Mouse (Mus musculus) heart, embryonic 10.5 days (tissue): ENCODE results near the gene Dgkd. TPM values are rescaled to one million over a fixed set of nuclear protein-coding genes. Genes with fewer than 3 reads are reported as not detected.
A peak's percentile ranks its signal among the peaks of the same experiment; 100 is the strongest.
"Not testable (repeated sequence)": the region's sequence is repeated elsewhere in the genome, so short reads cannot be mapped to it uniquely, and the experiment has no call there.

ENCODE experiments used
- DNase-seq: peaks from one replicate; pipeline ENCODE4 v3.0.0-alpha.2; 2017; ENCODE audit warnings: low spot score
- H3K27ac ChIP-seq: fragments of 300-500 bp; sonication (generic); 2 replicates; pipeline ENCODE4 v1.5.1; 2016; ENCODE audit warnings: mild to moderate bottlenecking
- H3K27me3 ChIP-seq: fragments of 300-500 bp; sonication (generic); 2 replicates; pipeline ENCODE4 v1.6.1; 2016; ENCODE audit warnings: mild to moderate bottlenecking; ENCODE audit not compliant: poor library complexity, insufficient read depth, severe bottlenecking
- H3K36me3 ChIP-seq: fragments of 300-500 bp; sonication (generic); 2 replicates; pipeline ENCODE4 v1.6.1; 2016; ENCODE audit warnings: mild to moderate bottlenecking, moderate library complexity
- H3K4me1 ChIP-seq: fragments of 300-500 bp; sonication (generic); 2 replicates; pipeline ENCODE4 v1.6.1; 2016; ENCODE audit warnings: mild to moderate bottlenecking
- H3K4me3 ChIP-seq: fragments of 300-500 bp; sonication (generic); 2 replicates; pipeline ENCODE4 v1.5.1; 2016; ENCODE audit warnings: mild to moderate bottlenecking, moderate library complexity
- H3K9me3 ChIP-seq: fragments of 300-500 bp; sonication (generic); 2 replicates; pipeline ENCODE4 v1.6.1; 2016; ENCODE audit warnings: mild to moderate bottlenecking, moderate library complexity
- WGBS: fragments of 180-500 bp; shearing (Covaris S2); methylation state at CpG from one replicate; pipeline ENCODE4 v1.1.7; 2016; 5-methylcytosine and 5-hydroxymethylcytosine counted together
- polyA plus RNA-seq: library from polyadenylated mRNA; unstranded; fragments of >200 nt; fragmentation: Nextera tagmentation; extraction: Ambion mirVana; gene quantifications from 2 replicates; pipeline ENCODE4 v1.2.1, GENCODE M21; 2016

Gene Dgkd
- polyA plus RNA-seq = 26.6 and 31.6 TPM in 2 replicates

GRCm38 (mm10) chr1:87852892-87853600, at the start of gene Dgkd:
Gene Dgkd, plus strand, starts transcription at chr1:87853287.
- no peaks in the 10 kb centered on the region for H3K27me3 ChIP-seq
- peak within 1 kb of the TSS; percentile 94 for H3K27ac ChIP-seq
- H3K4me1 ChIP-seq = peaks cover 37% of the 10 kb centered on the region
- no peaks in the 10 kb centered on the region for H3K9me3 ChIP-seq
- peak; percentile 85 for DNase-seq
- H3K36me3 ChIP-seq = no peaks in the 10 kb centered on the region
- peak within 1 kb of the TSS; percentile 99 for H3K4me3 ChIP-seq
- WGBS = 2% methylated on average over 73 of the region's 74 CpGs

- WGBS = 59% methylated on average over 6 of the region's 6 CpGs
- Histone ChIP-seq H3K27me3 (no peaks in the 10 kb centered on the region), H3K9me3 (no peaks in the 10 kb centered on the region), H3K4me3 (no peak within 1 kb of the TSS), H3K27ac (no peak within 1 kb of the TSS), H3K36me3 (no peaks in the 10 kb centered on the region), H3K4me1 (peaks cover 23% of the 10 kb centered on the region)
- DNase-seq = no peak
Observed at GRCm38 (mm10) chr1:87803576-87803975, 49.5 kb upstream of the Dgkd start, which contains the start of gene Sag. Gene Sag, plus strand, starts transcription at chr1:87803680.

DNA sequence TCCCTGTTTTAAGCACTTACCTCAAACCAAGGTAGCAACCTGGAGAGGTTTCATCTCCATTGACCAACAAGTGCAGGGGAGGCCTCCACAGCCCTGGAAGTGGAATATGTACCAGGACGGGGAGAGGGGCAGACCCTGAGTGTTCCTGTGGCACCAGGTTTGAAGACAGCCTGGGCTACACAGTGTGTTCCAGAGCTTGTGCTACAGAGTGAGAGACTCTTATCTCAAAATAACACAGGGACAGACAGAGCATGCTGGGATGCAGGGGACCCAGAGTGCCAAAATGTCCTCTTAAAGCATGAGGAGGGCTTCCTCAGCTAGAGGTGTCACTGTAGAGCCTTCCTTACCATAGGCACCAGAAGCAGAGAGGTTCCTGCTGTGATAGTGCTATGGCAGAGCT, 45.3 kb upstream of the Dgkd start:
- no peak overlapping the region for H3K27ac ChIP-seq
- no peaks in the 10 kb centered on the region for H3K36me3 ChIP-seq
- H3K4me3 ChIP-seq = no peak overlapping the region
- WGBS = 59% methylated on average over 1 of the region's 1 CpGs
- H3K9me3 ChIP-seq = no peaks in the 10 kb centered on the region
- peaks cover 23% of the 10 kb centered on the region for H3K4me1 ChIP-seq
- H3K27me3 ChIP-seq = no peaks in the 10 kb centered on the region
- no peak for DNase-seq

DNA sequence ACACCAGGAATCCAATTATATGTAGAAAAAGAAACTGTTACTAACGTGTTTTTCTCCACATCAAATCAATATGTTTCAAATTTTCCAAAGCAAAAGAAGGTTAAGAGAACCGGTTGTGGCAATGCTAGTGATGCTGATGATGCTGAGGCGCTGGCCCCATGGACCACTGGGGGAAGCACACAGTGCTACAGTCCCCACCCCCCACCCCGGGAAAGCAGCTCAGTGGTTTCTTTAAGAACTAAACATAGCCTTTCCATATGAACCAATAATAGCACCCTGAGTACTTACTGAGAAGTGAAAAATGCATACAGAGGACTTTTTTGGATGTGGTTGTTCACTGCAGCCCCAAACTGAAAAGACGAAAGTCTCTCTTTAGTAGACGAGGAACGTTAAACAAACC, 41.7 kb upstream of the Dgkd start:
- no peak overlapping the region for H3K4me3 ChIP-seq
- no peak for DNase-seq
- peaks cover 16% of the 10 kb centered on the region for H3K4me1 ChIP-seq
- H3K9me3 ChIP-seq = no peaks in the 10 kb centered on the region
- 86% methylated on average over 7 of the region's 7 CpGs for WGBS
- H3K27me3 ChIP-seq = no peaks in the 10 kb centered on the region
- no peaks in the 10 kb centered on the region for H3K36me3 ChIP-seq
- no peak overlapping the region for H3K27ac ChIP-seq

DNA sequence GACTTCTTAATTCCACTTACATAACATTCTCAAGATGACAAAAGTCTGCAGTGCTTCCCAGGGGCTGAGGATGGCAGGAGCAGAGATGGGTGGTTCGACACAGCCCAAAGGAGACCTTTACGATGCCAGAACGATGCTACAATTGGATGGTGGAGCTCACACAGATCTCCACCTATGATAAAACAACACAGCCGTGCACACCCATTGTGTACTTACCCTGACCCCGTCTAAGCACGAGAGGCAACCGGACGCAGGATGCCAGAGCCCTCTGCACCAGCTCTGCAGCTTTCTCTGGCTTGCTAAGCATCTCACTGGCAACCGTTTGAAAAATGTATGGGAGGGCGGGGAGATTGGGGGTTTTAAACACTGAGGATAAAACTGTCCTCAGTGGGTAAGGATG, 41.0 kb upstream of the Dgkd start:
- no peak overlapping the region for H3K27ac ChIP-seq
- WGBS = 84% methylated on average over 10 of the region's 10 CpGs
- H3K9me3 ChIP-seq = no peaks in the 10 kb centered on the region
- H3K4me1 ChIP-seq = peaks cover 9% of the 10 kb centered on the region
- H3K4me3 ChIP-seq = no peak overlapping the region
- H3K27me3 ChIP-seq = no peaks in the 10 kb centered on the region
- H3K36me3 ChIP-seq = no peaks in the 10 kb centered on the region
- DNase-seq = no peak

- WGBS = 83% methylated on average over 6 of the region's 6 CpGs
- no peaks in the 10 kb centered on the region; the same call in 1 of the 2 replicates for H3K4me1 ChIP-seq
- no peak for DNase-seq
- no peaks in the 10 kb centered on the region for H3K9me3 ChIP-seq
- no peaks in the 10 kb centered on the region for H3K36me3 ChIP-seq
- H3K27ac ChIP-seq = no peak overlapping the region
- H3K27me3 ChIP-seq = no peaks in the 10 kb centered on the region
- H3K4me3 ChIP-seq = no peak overlapping the region
Observed at GRCm38 (mm10) chr1:87813155-87813554, 39.9 kb upstream of the Dgkd start.

DNA sequence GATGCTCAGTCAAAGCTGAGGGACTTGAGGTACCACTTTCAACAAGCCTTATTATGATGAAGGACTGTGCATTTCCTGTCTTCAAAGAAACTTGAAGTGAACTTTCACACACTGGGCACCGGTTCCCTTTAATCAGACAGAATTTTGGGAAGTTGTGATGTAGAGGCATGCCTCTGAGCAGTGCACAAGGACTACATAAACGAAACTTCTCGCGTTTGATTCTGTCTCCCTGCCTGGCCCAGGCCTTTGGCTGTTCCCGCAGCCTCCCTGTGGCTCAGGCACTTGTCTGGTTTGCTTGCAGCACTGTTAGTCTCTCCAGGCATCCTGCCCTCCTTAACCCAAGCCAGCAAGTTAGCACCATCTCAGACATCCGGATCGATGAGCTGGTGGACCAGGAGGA, 39.4 kb upstream of the Dgkd start:
- Histone ChIP-seq H3K27me3 (no peaks in the 10 kb centered on the region), H3K36me3 (no peaks in the 10 kb centered on the region), H3K4me1 (no peaks in the 10 kb centered on the region), H3K4me3 (no peak overlapping the region), H3K9me3 (no peaks in the 10 kb centered on the region), H3K27ac (no peak overlapping the region)
- WGBS = 79% methylated on average over 7 of the region's 7 CpGs
- DNase-seq = no peak

DNA sequence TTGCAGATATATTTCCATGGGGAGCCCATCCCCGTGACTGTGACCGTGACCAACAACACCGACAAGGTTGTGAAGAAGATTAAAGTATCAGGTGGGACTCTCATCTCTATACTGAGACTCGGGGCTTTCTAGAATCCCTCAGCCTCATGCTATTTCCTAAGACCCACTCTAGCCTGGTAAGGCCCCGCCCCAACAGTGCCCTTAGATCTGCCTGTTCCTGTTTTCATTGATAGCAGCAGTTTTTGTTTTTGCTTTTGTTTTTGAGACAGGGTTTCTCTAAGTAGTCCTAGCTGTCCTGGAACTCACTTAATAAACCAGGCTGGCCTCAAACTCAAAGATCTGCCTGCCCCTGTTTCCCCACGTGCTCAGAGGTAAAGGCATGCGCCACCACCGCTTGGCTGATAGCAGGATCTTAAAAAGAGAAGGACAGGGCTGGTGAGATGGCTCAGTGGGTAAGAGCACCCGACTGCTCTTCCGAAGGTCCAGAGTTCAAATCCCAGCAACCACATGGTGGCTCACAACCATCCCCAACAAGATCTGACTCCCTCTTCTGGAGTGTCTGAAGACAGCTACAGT, 28.6 kb upstream of the Dgkd start:
- DNase-seq = no peak
- Histone ChIP-seq H3K4me3 (no peak overlapping the region), H3K9me3 (no peaks in the 10 kb centered on the region), H3K36me3 (no peaks in the 10 kb centered on the region), H3K4me1 (peaks cover 11% of the 10 kb centered on the region), H3K27ac (no peak overlapping the region), H3K27me3 (no peaks in the 10 kb centered on the region)
- 83% methylated on average over 10 of the region's 10 CpGs for WGBS

GRCm38 (mm10) chr1:87825281-87825680, 27.8 kb upstream of the Dgkd start:
- no peak overlapping the region for H3K4me3 ChIP-seq
- no peaks in the 10 kb centered on the region for H3K9me3 ChIP-seq
- H3K27me3 ChIP-seq = no peaks in the 10 kb centered on the region
- H3K36me3 ChIP-seq = no peaks in the 10 kb centered on the region
- peaks cover 17% of the 10 kb centered on the region for H3K4me1 ChIP-seq
- 90% methylated on average over 5 of the region's 5 CpGs for WGBS
- DNase-seq = no peak
- H3K27ac ChIP-seq = no peak overlapping the region

GRCm38 (mm10) chr1:87825991-87826390, 27.1 kb upstream of the Dgkd start:
- DNase-seq = no peak
- H3K9me3 ChIP-seq = no peaks in the 10 kb centered on the region
- 86% methylated on average over 6 of the region's 6 CpGs for WGBS
- no peaks in the 10 kb centered on the region for H3K27me3 ChIP-seq
- H3K4me3 ChIP-seq = no peak overlapping the region
- H3K36me3 ChIP-seq = no peaks in the 10 kb centered on the region
- no peak overlapping the region for H3K27ac ChIP-seq
- peaks cover 17% of the 10 kb centered on the region for H3K4me1 ChIP-seq

DNA sequence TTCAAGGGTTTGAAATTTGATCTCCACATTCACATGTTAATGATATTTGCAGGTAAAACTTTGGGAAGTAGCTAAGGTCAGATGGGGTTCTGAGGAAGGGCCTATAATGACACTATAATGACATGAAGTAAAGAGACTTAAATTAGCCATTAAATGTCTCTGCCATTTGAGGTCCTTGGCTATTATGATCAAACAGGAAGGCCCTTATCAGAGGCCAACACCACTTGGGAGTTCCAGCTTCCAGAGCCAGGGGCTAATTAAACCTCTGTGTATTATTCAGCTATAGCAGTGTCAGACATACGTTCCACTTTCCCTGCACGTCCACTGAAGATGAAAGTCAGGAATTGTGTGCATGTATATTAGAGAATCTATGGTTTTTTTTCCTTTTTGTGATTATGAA, 26.6 kb upstream of the Dgkd start:
- no peaks in the 10 kb centered on the region for H3K9me3 ChIP-seq
- no peak for DNase-seq
- H3K27ac ChIP-seq = no peak overlapping the region

GRCm38 (mm10) chr1:87827476-87827875, 25.6 kb upstream of the Dgkd start:
- WGBS = 85% methylated on average over 1 of the region's 1 CpGs
- peaks cover 17% of the 10 kb centered on the region for H3K4me1 ChIP-seq
- not testable (repeated sequence) for H3K4me3 ChIP-seq, H3K27ac ChIP-seq, DNase-seq, H3K9me3 ChIP-seq, H3K27me3 ChIP-seq, H3K36me3 ChIP-seq

More for the DNA sequence above, 26.6 kb upstream of the Dgkd start:
- 74% methylated on average over 2 of the region's 2 CpGs for WGBS
- peaks cover 17% of the 10 kb centered on the region for H3K4me1 ChIP-seq
- H3K27me3 ChIP-seq = no peaks in the 10 kb centered on the region
- H3K4me3 ChIP-seq = no peak overlapping the region
- H3K36me3 ChIP-seq = no peaks in the 10 kb centered on the region

GRCm38 (mm10) chr1:87828185-87828584, 24.9 kb upstream of the Dgkd start:
- DNase-seq = no peak
- Histone ChIP-seq H3K27me3 (no peaks in the 10 kb centered on the region), H3K27ac (no peak overlapping the region), H3K36me3 (no peaks in the 10 kb centered on the region), H3K4me3 (no peak overlapping the region), H3K9me3 (no peaks in the 10 kb centered on the region), H3K4me1 (peaks cover 17% of the 10 kb centered on the region)
- WGBS = 58% methylated on average over 9 of the region's 9 CpGs
